Mouse (Mus musculus): ENCODE results near the gene Hoxd4. TPM values are rescaled to one million over a fixed set of nuclear protein-coding genes. Genes with fewer than 3 reads are reported as not detected.
A peak's percentile ranks its signal among the peaks of the same experiment; 100 is the strongest.

Gene Hoxd4
- polyA plus RNA-seq, 1 experiment: not detected

DNA sequence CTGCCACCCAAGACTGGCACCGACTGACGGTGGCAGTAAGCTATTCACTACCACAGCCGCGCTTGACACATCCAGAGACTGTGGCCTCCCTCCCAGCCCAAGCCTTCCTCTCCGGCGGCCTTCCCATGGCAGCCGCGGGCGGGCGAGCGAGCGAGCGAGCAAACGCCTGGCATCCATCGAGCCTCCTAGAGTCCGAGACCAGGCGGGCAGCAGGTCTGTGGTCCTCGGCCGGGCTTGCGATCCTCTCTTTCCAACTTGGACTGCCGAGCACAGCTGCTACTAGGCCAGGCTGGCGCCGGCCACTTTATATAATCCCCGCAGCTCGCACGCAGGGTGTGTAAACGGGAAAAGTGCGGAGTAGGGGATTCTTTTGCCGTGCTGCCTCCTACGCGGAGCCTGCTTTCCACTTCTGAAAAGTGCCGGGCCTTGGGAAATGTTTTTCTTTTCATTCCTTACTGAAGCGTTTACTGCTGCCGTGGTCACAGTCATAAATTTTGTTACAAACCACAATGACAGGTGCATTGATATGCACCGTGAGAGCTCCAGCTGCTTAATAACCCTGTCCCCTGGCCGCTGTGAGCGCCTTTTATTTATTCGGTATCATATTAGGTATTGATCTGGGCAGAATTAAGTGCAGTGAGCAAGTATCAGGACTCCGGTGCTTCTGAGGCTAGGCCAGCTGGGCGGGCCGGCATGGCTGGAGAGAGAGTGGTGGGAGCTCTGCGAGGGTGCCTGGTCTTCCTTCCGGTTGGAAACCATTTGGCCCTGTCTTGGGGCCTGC, 28.8 kb downstream of the Hoxd4 start:
- Histone ChIP-seq H3K36me3 (ENCODE audit: control insufficient read depth, insufficient read depth) (no peaks in the 10 kb centered on the region), H3ac (ENCODE audit: control insufficient read depth, insufficient read length) (no peak overlapping the region), H3K4me2 (ENCODE audit: low read depth) (no peak overlapping the region), H3K27me3 (ENCODE audit: control insufficient read depth, insufficient read depth, insufficient read length) (peaks cover 46% of the 10 kb centered on the region), H3K4me3 (no peak overlapping the region), H3K79me2 (ENCODE audit: control insufficient read depth, insufficient read depth) (no peaks in the 10 kb centered on the region)
- TF ChIP-seq MYOG (IDR thresholded peaks at IDR 0.05; ENCODE audit: control insufficient read depth in 1 of 3, insufficient read depth in 1 of 3, insufficient read length in 2 of 3, low read depth in 2 of 3): peak in 1 of 3 experiments; percentile 18
- TF ChIP-seq MYOD1 (IDR thresholded peaks at IDR 0.05; ENCODE audit: control insufficient read depth in 1 of 3, insufficient read length in 2 of 3, low read depth in 2 of 3): no peak

DNA sequence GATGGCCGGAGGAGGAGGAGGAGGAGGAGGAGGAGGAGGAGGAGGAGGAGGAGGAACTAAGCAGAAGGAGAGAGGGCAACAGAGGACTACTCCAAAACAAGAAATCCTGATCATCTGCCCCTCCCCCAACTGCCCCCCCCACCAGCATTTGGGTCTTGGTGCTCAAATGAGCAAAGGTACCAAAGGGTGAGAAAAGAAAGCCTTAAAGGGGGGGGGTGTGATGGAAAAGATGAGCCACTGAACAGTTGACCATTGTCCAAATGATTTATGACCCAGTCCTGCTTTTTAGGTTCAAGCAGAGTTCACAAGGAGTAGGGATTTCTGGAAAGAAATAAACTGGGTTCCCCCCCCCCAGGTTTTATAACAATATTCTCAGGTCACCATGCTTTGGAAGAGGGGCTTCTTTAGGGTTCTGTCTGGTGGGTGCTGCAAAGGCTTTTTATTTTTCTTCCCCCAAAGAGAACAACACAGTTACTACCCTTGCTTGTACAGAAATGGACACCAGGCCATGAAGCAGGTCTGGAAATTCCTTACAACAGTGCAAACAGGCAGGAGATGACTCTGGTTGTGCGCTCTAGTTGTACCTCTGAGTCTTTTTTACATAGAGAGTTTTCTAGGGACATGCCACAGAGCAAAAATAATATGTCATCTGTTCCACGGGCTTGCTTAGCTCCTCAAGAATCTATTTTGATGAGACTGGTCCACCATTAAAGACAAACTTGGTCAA, 29.7 kb downstream of the Hoxd4 start:
- Histone ChIP-seq H3K4me2 (ENCODE audit: low read depth) (no peak overlapping the region), H3K4me3 (no peak overlapping the region), H3K27me3 (ENCODE audit: control insufficient read depth, insufficient read depth, insufficient read length) (peaks cover 46% of the 10 kb centered on the region), H3K79me2 (ENCODE audit: control insufficient read depth, insufficient read depth) (no peaks in the 10 kb centered on the region), H3K36me3 (ENCODE audit: control insufficient read depth, insufficient read depth) (no peaks in the 10 kb centered on the region), H3ac (ENCODE audit: control insufficient read depth, insufficient read length) (no peak overlapping the region)
- no peak for TF ChIP-seq MYOD1 (IDR thresholded peaks at IDR 0.05; ENCODE audit: control insufficient read depth in 1 of 3, insufficient read length in 2 of 3, low read depth in 2 of 3)
- TF ChIP-seq POLR2A (IDR thresholded peaks at IDR 0.05; ENCODE audit: insufficient read length, low read depth): no peak
- TF ChIP-seq TCF12 (IDR thresholded peaks at IDR 0.05; ENCODE audit: insufficient read depth, poor library complexity, severe bottlenecking): no peak
- TF ChIP-seq REST (IDR thresholded peaks at IDR 0.05; ENCODE audit: insufficient read depth, insufficient read length): no peak
- TF ChIP-seq CEBPB (IDR thresholded peaks at IDR 0.05; ENCODE audit: insufficient read depth, poor library complexity, severe bottlenecking): no peak
- TF ChIP-seq MYOG (IDR thresholded peaks at IDR 0.05; ENCODE audit: control insufficient read depth in 1 of 3, insufficient read depth in 1 of 3, insufficient read length in 2 of 3, low read depth in 2 of 3): no peak
- no peak for TF ChIP-seq POLR2AphosphoS2 (IDR thresholded peaks at IDR 0.05; ENCODE audit: insufficient read length, low read depth)
- no peak for TF ChIP-seq MAX (IDR thresholded peaks at IDR 0.05; ENCODE audit: low read depth)
- no peak for TF ChIP-seq E2F4 (IDR thresholded peaks at IDR 0.05; ENCODE audit: insufficient read depth)
- TF ChIP-seq TCF3 (IDR thresholded peaks at IDR 0.05; ENCODE audit: insufficient read length, low read depth): no peak

DNA sequence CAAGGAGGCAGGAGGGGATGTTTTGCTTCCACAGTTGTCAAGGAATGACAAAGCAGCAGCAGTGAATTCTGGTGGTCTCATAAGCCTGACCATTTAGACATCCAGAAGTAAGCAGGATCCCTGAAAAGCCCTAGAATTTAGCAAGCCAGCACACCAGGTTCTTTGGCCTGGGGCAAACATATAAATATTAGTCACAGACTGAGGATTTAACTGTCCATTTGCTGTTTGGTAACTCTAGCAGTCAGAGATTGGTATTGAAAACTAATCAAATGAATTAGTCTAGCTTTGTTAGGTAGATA, 30.2 kb downstream of the Hoxd4 start:
- peaks cover 46% of the 10 kb centered on the region for H3K27me3 ChIP-seq (ENCODE audit: control insufficient read depth, insufficient read depth, insufficient read length)
- no peaks in the 10 kb centered on the region for H3K79me2 ChIP-seq (ENCODE audit: control insufficient read depth, insufficient read depth)
- no peak overlapping the region for H3ac ChIP-seq (ENCODE audit: control insufficient read depth, insufficient read length)
- H3K36me3 ChIP-seq (ENCODE audit: control insufficient read depth, insufficient read depth): no peaks in the 10 kb centered on the region
- H3K4me3 ChIP-seq: no peak overlapping the region
- H3K4me2 ChIP-seq (ENCODE audit: low read depth): no peak overlapping the region
- TF ChIP-seq CEBPB (IDR thresholded peaks at IDR 0.05; ENCODE audit: insufficient read depth, poor library complexity, severe bottlenecking): no peak
- no peak for TF ChIP-seq REST (IDR thresholded peaks at IDR 0.05; ENCODE audit: insufficient read depth, insufficient read length)
- TF ChIP-seq SRF (IDR thresholded peaks at IDR 0.05; ENCODE audit: control insufficient read depth, insufficient read length, low read depth): no peak
- no peak for TF ChIP-seq MAX (IDR thresholded peaks at IDR 0.05; ENCODE audit: low read depth)
- TF ChIP-seq TCF12 (IDR thresholded peaks at IDR 0.05; ENCODE audit: insufficient read depth, poor library complexity, severe bottlenecking): no peak

DNA sequence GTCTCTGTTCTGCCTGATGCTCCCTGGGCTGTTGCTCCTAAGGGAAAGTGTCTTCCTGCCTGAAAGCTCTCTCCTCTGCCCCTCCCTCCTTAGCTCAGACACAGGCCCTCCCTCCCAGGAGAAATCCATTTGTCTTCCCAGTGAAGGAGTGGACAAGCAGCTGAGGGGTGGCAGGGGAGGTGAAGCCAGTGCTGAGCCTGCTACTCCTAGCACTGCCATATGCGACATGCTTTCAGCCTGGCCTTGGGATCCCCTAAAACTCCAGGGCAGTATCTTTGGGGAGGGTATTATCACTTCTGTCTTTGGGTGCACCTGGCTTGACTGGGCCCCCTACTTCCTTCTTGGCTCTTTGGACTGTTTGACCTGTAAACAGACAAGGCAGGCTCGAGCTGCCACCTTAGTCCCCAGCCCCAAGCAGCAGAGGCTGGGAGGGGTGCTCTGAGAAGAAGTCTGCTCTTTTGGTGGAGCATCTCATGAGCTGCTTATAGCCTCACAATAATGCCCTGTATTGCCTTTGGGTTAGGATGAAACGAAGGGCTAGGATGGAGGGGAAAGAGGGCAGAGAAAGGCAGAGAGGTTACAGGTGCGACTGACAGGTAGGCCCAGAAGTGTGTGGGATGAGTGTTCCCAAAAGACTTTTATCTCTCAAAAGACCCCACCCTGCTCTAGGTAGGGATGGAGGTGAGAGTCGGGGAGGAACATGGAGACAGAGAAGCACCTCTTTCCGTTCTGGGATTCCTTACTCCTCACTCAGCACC, 34.0 kb downstream of the Hoxd4 start:
- Histone ChIP-seq H3K79me2 (ENCODE audit: control insufficient read depth, insufficient read depth) (no peaks in the 10 kb centered on the region), H3ac (ENCODE audit: control insufficient read depth, insufficient read length) (no peak overlapping the region), H3K27me3 (ENCODE audit: control insufficient read depth, insufficient read depth, insufficient read length) (peaks cover 34% of the 10 kb centered on the region), H3K36me3 (ENCODE audit: control insufficient read depth, insufficient read depth) (no peaks in the 10 kb centered on the region), H3K4me3 (no peak overlapping the region), H3K4me2 (ENCODE audit: low read depth) (no peak overlapping the region)
- no peak for TF ChIP-seq REST (IDR thresholded peaks at IDR 0.05; ENCODE audit: insufficient read depth, insufficient read length)

DNA sequence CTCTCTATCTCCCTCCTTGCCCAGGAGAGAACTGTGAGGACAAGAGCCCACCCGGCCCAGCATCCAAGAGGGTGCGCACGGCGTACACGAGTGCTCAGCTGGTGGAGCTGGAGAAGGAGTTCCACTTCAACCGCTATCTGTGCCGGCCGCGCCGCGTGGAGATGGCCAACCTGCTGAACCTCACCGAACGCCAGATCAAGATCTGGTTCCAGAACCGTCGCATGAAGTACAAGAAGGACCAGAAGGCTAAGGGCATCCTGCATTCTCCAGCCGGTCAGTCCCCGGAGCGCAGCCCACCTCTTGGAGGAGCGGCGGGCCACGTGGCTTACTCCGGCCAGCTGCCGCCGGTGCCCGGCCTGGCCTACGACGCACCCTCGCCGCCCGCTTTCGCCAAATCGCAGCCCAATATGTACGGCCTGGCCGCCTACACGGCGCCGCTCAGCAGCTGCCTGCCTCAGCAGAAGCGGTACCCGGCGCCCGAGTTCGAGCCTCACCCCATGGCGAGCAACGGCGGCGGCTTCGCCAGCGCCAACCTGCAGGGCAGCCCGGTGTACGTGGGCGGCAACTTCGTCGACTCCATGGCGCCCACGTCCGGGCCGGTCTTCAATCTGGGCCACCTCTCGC, 34.7 kb downstream of the Hoxd4 start:
- no peak for TF ChIP-seq TCF3 (IDR thresholded peaks at IDR 0.05; ENCODE audit: insufficient read length, low read depth)
- TF ChIP-seq E2F4 (IDR thresholded peaks at IDR 0.05; ENCODE audit: insufficient read depth): no peak
- TF ChIP-seq MYOG (IDR thresholded peaks at IDR 0.05; ENCODE audit: control insufficient read depth in 1 of 3, insufficient read depth in 1 of 3, insufficient read length in 2 of 3, low read depth in 2 of 3): no peak
- TF ChIP-seq POLR2AphosphoS2 (IDR thresholded peaks at IDR 0.05; ENCODE audit: insufficient read length, low read depth): no peak
- TF ChIP-seq REST (IDR thresholded peaks at IDR 0.05; ENCODE audit: insufficient read depth, insufficient read length): no peak
- no peak for TF ChIP-seq MYOD1 (IDR thresholded peaks at IDR 0.05; ENCODE audit: control insufficient read depth in 1 of 3, insufficient read length in 2 of 3, low read depth in 2 of 3)
- TF ChIP-seq CEBPB (IDR thresholded peaks at IDR 0.05; ENCODE audit: insufficient read depth, poor library complexity, severe bottlenecking): no peak
- no peak for TF ChIP-seq SRF (IDR thresholded peaks at IDR 0.05; ENCODE audit: control insufficient read depth, insufficient read length, low read depth)
- TF ChIP-seq MAX (IDR thresholded peaks at IDR 0.05; ENCODE audit: low read depth): no peak
- TF ChIP-seq USF1 (IDR thresholded peaks at IDR 0.05; ENCODE audit: low read depth): no peak
- TF ChIP-seq TCF12 (IDR thresholded peaks at IDR 0.05; ENCODE audit: insufficient read depth, poor library complexity, severe bottlenecking): no peak
- no peak for TF ChIP-seq POLR2A (IDR thresholded peaks at IDR 0.05; ENCODE audit: insufficient read length, low read depth)
- Histone ChIP-seq H3K4me2 (ENCODE audit: low read depth) (no peak overlapping the region), H3K4me3 (no peak overlapping the region), H3K27me3 (ENCODE audit: control insufficient read depth, insufficient read depth, insufficient read length) (peaks cover 35% of the 10 kb centered on the region), H3K79me2 (ENCODE audit: control insufficient read depth, insufficient read depth) (no peaks in the 10 kb centered on the region), H3K36me3 (ENCODE audit: control insufficient read depth, insufficient read depth) (no peaks in the 10 kb centered on the region), H3ac (ENCODE audit: control insufficient read depth, insufficient read length) (no peak overlapping the region)

All from myocyte (in vitro differentiated cells).